Mouse (Mus musculus) heart, adult 2 months (tissue): ENCODE results near the gene Sfn. TPM values are rescaled to one million over a fixed set of nuclear protein-coding genes. Genes with fewer than 3 reads are reported as not detected.

Source experiments
- DNase-seq, 2 experiments: peaks; one replicate each; pipeline ENCODE4 v3.0.0; 2021
- H3K27ac ChIP-seq: fragments of 200-600 bp; 2 replicates; pipeline ENCODE4 v1.8.1; 2022
- H3K27me3 ChIP-seq: fragments of 200-500 bp; 2 replicates; pipeline ENCODE4 v1.6.1; 2012; ENCODE audit warnings: mild to moderate bottlenecking, low read length, inconsistent platforms, mixed read lengths; ENCODE audit not compliant: control insufficient read depth, insufficient read depth
- H3K36me3 ChIP-seq: fragments of 200-500 bp; 2 replicates; pipeline ENCODE4 v1.6.1; 2012; ENCODE audit warnings: low read length, inconsistent platforms; ENCODE audit not compliant: control insufficient read depth, insufficient read depth
- H3K4me1 ChIP-seq: fragments of 200-500 bp; 2 replicates; pipeline ENCODE4 v1.6.1; 2011; ENCODE audit warnings: low read length; ENCODE audit not compliant: control insufficient read depth, insufficient read depth
- H3K4me3 ChIP-seq: fragments of 200-600 bp; 2 replicates; pipeline ENCODE4 v1.8.1; 2022
- H3K79me2 ChIP-seq: fragments of 200-500 bp; replicated peaks from 2 replicates; pipeline ENCODE4 v1.6.1; 2012; ENCODE audit warnings: mild to moderate bottlenecking, inconsistent platforms, low read length, moderate library complexity, mixed read lengths; ENCODE audit not compliant: control insufficient read depth, insufficient read depth
- H3K9ac ChIP-seq: fragments of 200-500 bp; 2 replicates; pipeline ENCODE4 v1.6.1; 2012; ENCODE audit warnings: low read depth, mild to moderate bottlenecking, control low read depth, inconsistent platforms, low read length, mixed read lengths
- CTCF ChIP-seq: fragments of 200-600 bp; IDR thresholded peaks from 2 replicates; pipeline ENCODE4 v1.8.1; 2022; ENCODE audit warnings: antibody characterized with exemption, mild to moderate bottlenecking, moderate library complexity
- EP300 ChIP-seq: fragments of 200-500 bp; IDR thresholded peaks from 2 replicates; pipeline ENCODE4 v1.6.1; 2011; ENCODE audit warnings: low read depth, low read length, control low read depth; ENCODE audit not compliant: insufficient read depth
- POLR2A ChIP-seq: fragments of 200-500 bp; IDR thresholded peaks from 2 replicates; pipeline ENCODE4 v1.6.1; 2011; ENCODE audit warnings: mild to moderate bottlenecking, low read depth, low read length, control low read depth; ENCODE audit not compliant: insufficient read depth
- WGBS: fragments of 180-500 bp; shearing (Covaris S2); methylation state at CpG from one replicate; pipeline ENCODE4 v1.1.7; 2018; 5-methylcytosine and 5-hydroxymethylcytosine counted together
- intact Hi-C: fragments of 180-260 bp; cut with DNase I; formaldehyde crosslinking; loops from one replicate; pipeline ENCODE4 v1.15.1; 2025
- polyA plus RNA-seq: library from polyadenylated mRNA; depleted of rRNA; stranded (reverse); fragments of >200 nt; gene quantifications from 2 replicates; pipeline ENCODE4 v1.2.3, GENCODE M21; 2012
- total RNA-seq, 2 experiments: library from RNA; stranded (reverse); gene quantifications; 2 replicates each; pipeline ENCODE4 v1.2.3; 2021

Sfn gene
- total and polyA plus RNA-seq, 3 experiments: 1.2 to 2.0 (median 1.2) TPM

- H3K27me3 ChIP-seq: no peaks in the 10 kb centered on the region
- H3K4me3 ChIP-seq: no peak overlapping the region
- peak overlapping the region; percentile 96 for H3K27ac ChIP-seq
- intact Hi-C loops: no loop called here
- H3K79me2 ChIP-seq: peaks cover 7% of the 10 kb centered on the region
- TF ChIP-seq CTCF: no peak
- TF ChIP-seq EP300: peak; percentile 64
- TF ChIP-seq POLR2A: no peak
- peak; percentile 78 to 87 for DNase-seq
- H3K9ac ChIP-seq: peak overlapping the region; percentile 34; the same call in 1 of the 2 replicates
- H3K4me1 ChIP-seq: peaks cover 25% of the 10 kb centered on the region
- H3K36me3 ChIP-seq: peaks cover 10% of the 10 kb centered on the region
- 50% methylated on average over 11 of the region's 11 CpGs for WGBS
Measured at GRCm38 (mm10) chr4:133625621-133626071, 23.7 kb upstream of the Sfn start.

DNA sequence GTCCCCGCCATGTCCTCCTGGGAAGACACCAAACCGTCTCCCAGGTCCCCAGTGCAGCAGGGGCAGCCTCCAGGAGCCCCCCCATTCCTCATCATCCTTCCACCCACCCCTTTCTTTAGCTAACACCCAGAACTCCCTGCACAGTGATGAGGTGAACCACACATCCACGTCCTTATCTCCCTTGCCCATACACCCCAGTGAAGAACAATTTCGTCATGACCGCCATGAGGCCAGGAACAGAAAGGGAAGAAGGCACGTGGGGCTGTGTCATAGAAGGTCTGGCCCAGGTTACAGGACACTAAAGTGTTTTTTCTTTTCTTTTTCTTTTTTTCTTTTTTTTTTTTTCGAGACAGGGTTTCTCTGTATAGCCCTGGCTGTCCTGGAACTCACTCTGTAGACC is 22.9 kb upstream of the Sfn start:
- WGBS: 67% methylated on average over 7 of the region's 7 CpGs
- Histone ChIP-seq H3K79me2 (peaks cover 6% of the 10 kb centered on the region), H3K27ac (peak overlapping the region; percentile 96), H3K4me3 (no peak overlapping the region), H3K36me3 (peaks cover 10% of the 10 kb centered on the region), H3K9ac (no peak overlapping the region), H3K27me3 (no peaks in the 10 kb centered on the region), H3K4me1 (peaks cover 30% of the 10 kb centered on the region)
- no peak for TF ChIP-seq CTCF
- TF ChIP-seq POLR2A: no peak
- TF ChIP-seq EP300: no peak
- intact Hi-C loops: no loop called here
- no peak for DNase-seq

DNA sequence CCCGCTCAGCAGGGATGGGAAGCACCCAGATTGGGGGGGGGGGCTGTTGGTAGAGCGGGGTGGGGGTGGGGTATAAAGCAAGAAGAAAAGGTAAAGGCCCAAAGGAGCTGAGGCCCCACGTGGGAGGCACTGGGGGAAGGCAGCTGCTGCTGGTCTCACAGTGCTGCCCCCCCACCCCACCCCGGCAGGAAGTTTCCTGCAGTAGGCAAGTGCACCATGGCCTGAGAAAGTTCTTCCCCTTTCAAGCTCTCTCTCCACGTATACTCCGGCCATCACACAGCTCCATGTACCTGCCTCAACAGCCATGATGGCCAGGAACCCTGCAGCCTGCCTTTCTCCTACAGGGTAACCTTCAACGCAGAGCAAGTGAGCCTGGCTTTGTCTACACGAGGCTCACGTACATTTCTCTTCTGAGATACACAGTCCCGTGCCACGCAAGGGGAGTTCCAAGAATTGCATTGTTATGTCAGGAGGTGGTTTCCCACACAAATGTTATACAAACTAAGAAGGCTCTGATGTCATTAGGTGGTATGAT is 20.3 kb upstream of the Sfn start:
- H3K4me1 ChIP-seq: peaks cover 30% of the 10 kb centered on the region
- no peaks in the 10 kb centered on the region for H3K27me3 ChIP-seq
- H3K27ac ChIP-seq: no peak overlapping the region; the same call in 1 of the 2 replicates
- WGBS: 59% methylated on average over 11 of the region's 11 CpGs
- no peak for TF ChIP-seq POLR2A
- TF ChIP-seq EP300: no peak
- no peak for TF ChIP-seq CTCF
- H3K9ac ChIP-seq: no peak overlapping the region
- no peak for DNase-seq
- no peak overlapping the region for H3K4me3 ChIP-seq
- intact Hi-C loops: no loop called here
- peaks cover 10% of the 10 kb centered on the region for H3K36me3 ChIP-seq
- H3K79me2 ChIP-seq: peaks cover 4% of the 10 kb centered on the region

DNA sequence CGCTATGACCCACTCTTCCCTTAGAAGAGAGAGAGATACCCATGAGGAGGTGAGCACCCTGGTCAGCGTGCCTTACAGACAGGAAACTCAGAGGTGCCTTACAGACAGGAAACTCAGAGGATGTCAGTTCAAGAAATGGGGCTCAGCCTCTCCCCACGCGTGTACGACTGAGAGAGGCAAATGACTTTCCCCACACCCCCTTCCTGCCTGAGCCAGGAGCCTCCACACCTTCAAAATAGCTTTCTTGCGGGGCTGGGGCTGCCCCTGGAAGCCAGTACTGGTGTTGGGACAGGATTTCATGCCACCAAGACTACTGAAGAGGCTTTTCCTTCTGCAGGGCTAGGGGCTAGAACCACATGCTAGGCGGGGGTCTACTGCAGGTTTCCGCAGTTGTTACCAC is 18.7 kb upstream of the Sfn start:
- WGBS: 74% methylated on average over 8 of the region's 8 CpGs

GRCm38 (mm10) chr4:133619473-133620136 is 17.6 kb upstream of the Sfn start:
- H3K27ac ChIP-seq: no peak overlapping the region; the same call in 1 of the 2 replicates
- H3K9ac ChIP-seq: no peak overlapping the region
- no peak overlapping the region for H3K4me3 ChIP-seq
- intact Hi-C loops: no loop called here
- peaks cover 6% of the 10 kb centered on the region for H3K36me3 ChIP-seq
- TF ChIP-seq CTCF (no peak), POLR2A (no peak), EP300 (no peak)
- H3K27me3 ChIP-seq: no peaks in the 10 kb centered on the region
- no peak for DNase-seq
- peaks cover 1% of the 10 kb centered on the region for H3K79me2 ChIP-seq
- peaks cover 29% of the 10 kb centered on the region for H3K4me1 ChIP-seq
- WGBS: 39% methylated on average over 4 of the region's 4 CpGs

More for the DNA sequence above, 18.7 kb upstream of the Sfn start:
- Histone ChIP-seq H3K27me3 (no peaks in the 10 kb centered on the region), H3K4me1 (peaks cover 31% of the 10 kb centered on the region), H3K79me2 (peaks cover 1% of the 10 kb centered on the region), H3K36me3 (peaks cover 6% of the 10 kb centered on the region), H3K4me3 (no peak overlapping the region), H3K9ac (no peak overlapping the region), H3K27ac (no peak overlapping the region; the same call in 1 of the 2 replicates)
- TF ChIP-seq EP300 (no peak), CTCF (no peak), POLR2A (no peak)
- no peak for DNase-seq
- intact Hi-C loops: no loop called here

- H3K4me1 ChIP-seq: peaks cover 30% of the 10 kb centered on the region
- no peaks in the 10 kb centered on the region for H3K27me3 ChIP-seq
- no peak for DNase-seq
- H3K9ac ChIP-seq: no peak overlapping the region
- no peaks in the 10 kb centered on the region; the same call in 1 of the 2 replicates for H3K79me2 ChIP-seq
- peaks cover 2% of the 10 kb centered on the region for H3K36me3 ChIP-seq
- intact Hi-C loops: no loop called here
- no peak overlapping the region for H3K4me3 ChIP-seq
- no peak overlapping the region for H3K27ac ChIP-seq
- no peak for TF ChIP-seq EP300
- TF ChIP-seq POLR2A: no peak
- TF ChIP-seq CTCF: no peak
- WGBS: 84% methylated on average over 11 of the region's 11 CpGs
Measured at GRCm38 (mm10) chr4:133617936-133618335, 16.0 kb upstream of the Sfn start.
